Mouse (Mus musculus) liver, adult (tissue): ENCODE measurements around the gene Wbp11.

Source experiments
- GATA4 ChIP-seq: IDR thresholded peaks from 2 replicates; pipeline ENCODE4 v1.6.1; 2014; ENCODE audit warnings: mild to moderate bottlenecking, low read length; ENCODE audit not compliant: insufficient replicate concordance

Wbp11 gene

GRCm38 (mm10) chr6:136848971-136849370 is 20.9 kb upstream of the Wbp11 start:
- no peak for TF ChIP-seq GATA4

- TF ChIP-seq GATA4, result no peak
These were observed 20.4 kb upstream of the Wbp11 start for GRCm38 (mm10) chr6:136848399-136848798.

- no peak for TF ChIP-seq GATA4
These were observed 19.8 kb upstream of the Wbp11 start for GRCm38 (mm10) chr6:136847790-136848189.

- TF ChIP-seq GATA4, result no peak
These were observed 19.2 kb upstream of the Wbp11 start for GRCm38 (mm10) chr6:136847267-136847666.

GRCm38 (mm10) chr6:136845706-136846480 is 17.9 kb upstream of the Wbp11 start:
- no peak for TF ChIP-seq GATA4

- TF ChIP-seq GATA4, result no peak
These were observed 16.9 kb upstream of the Wbp11 start for GRCm38 (mm10) chr6:136844903-136845302.

GRCm38 (mm10) chr6:136837323-136837722 is 9.3 kb upstream of the Wbp11 start:
- no peak for TF ChIP-seq GATA4

GRCm38 (mm10) chr6:136835352-136835751 is 7.3 kb upstream of the Wbp11 start, which contains the start of gene Smco3:
Gene Smco3 (minus strand): TSS chr6:136835452.
- TF ChIP-seq GATA4, result no peak

- no peak for TF ChIP-seq GATA4
These were observed 3.7 kb upstream of the Wbp11 start for GRCm38 (mm10) chr6:136831712-136832111.

GRCm38 (mm10) chr6:136828681-136829080 is 648 bp upstream of the Wbp11 start:
- TF ChIP-seq GATA4, result no peak

GRCm38 (mm10) chr6:136827516-136827880 is 535 bp downstream of the Wbp11 start, which contains the start of gene BC049715:
Gene BC049715 (plus strand): TSS chr6:136827626.
- no peak for TF ChIP-seq GATA4

- no peak for TF ChIP-seq GATA4
These were observed 917 bp downstream of the Wbp11 start for GRCm38 (mm10) chr6:136827116-136827515.

- no peak for TF ChIP-seq GATA4
These were observed 3.0 kb downstream of the Wbp11 start for GRCm38 (mm10) chr6:136824987-136825386.

- no peak for TF ChIP-seq GATA4
These were observed 6.9 kb downstream of the Wbp11 start for GRCm38 (mm10) chr6:136821086-136821485.

- no peak for TF ChIP-seq GATA4
These were observed 7.7 kb downstream of the Wbp11 start for GRCm38 (mm10) chr6:136820381-136820780.

- TF ChIP-seq GATA4, result no peak
These were observed 10.5 kb downstream of the Wbp11 start for GRCm38 (mm10) chr6:136817549-136817948.

GRCm38 (mm10) chr6:136816826-136817225 is 11.2 kb downstream of the Wbp11 start:
- TF ChIP-seq GATA4, result no peak
